Mouse (Mus musculus): Measurements from ENCODE around the gene Ppia. TPM values are rescaled to one million over a fixed set of nuclear protein-coding genes. Genes with fewer than 3 reads are reported as not detected.
"Not testable (repeated sequence)": the region's sequence is repeated elsewhere in the genome, so short reads cannot be mapped to it uniquely, and the experiment has no call there.

The Ppia gene
- total RNA-seq, 2 experiments from 2014 or later = 316 to 357 TPM

DNA sequence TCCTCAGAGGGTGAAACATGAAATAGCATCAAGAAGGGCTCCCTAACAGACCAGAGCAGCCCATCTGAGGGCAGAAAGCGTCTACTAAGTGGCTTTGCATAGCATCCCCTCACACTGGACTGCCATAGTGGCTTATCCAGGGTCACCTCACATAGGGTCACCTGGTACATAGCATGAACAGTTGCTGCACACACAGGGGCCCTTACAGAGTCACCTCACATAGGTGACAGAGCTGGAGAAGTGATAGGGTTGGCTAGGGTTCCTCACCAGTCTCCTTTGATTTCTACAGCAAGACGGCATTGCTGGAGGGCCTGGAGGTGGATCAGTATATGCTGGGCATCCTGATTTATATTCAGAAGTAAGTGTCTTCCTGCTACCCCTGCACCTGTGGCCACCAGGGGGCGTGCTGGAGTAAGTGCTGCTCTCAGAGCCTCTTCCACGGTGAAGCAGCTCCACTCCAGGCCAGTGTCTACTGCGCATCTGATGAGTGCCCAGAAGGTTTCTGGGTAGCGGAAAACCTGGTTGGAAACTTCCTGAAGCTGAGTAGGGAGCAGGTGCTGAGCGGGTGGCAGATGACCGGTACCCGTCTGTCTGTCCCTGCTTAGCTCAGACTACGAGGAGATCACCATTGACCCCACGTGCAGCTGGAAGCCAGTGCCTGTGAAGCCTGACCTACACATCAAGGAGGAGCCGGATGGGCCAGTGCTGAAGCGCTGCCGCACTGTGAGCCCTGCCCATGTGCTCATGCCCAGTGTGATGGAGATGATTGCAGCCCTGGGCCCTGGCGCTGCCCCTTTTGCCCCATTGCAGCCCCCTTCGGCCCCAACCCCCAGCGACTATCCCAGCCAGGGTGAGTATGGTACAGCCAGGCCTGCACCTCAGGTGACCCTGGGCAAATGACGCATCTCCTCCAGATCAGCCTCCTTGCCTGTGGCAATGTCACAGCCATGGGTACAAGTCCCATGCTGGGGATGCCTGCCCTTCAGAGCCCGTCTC lies 12.4 kb upstream of the Ppia start:
- intact Hi-C loops (cut with DNase I) = no loop called here
- DNase-seq (ENCODE audit: low spot score) = no peak

DNA sequence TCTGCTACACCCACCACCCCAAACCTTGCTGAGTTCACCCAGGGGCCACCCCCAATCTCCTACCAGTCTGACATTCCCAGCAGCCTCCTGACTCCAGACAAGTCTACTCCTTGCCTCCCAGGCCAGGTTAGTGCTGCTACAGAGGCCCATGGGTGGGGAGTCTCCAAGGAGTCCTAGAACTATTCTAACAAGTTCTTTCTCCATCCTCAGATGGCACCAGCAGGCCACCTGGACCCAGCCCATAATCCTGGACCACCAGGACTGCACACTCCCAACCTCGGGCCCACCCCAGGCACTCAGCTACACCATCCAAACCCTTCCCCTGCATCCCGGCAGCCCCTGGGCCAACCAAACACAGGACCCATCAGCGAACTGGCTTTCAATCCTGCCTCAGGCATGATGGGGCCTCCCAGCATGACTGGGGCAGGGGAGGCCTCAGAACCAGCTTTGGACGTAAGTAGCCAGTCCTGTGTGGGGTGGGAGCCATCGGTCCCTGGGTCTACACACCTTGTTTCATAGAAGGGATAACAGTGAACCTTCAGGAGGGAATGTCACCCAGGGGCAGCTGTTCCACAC lies 11.3 kb upstream of the Ppia start:
- DNase-seq (ENCODE audit: low spot score) = no peak
- intact Hi-C loops (cut with DNase I) = no loop called here

DNA sequence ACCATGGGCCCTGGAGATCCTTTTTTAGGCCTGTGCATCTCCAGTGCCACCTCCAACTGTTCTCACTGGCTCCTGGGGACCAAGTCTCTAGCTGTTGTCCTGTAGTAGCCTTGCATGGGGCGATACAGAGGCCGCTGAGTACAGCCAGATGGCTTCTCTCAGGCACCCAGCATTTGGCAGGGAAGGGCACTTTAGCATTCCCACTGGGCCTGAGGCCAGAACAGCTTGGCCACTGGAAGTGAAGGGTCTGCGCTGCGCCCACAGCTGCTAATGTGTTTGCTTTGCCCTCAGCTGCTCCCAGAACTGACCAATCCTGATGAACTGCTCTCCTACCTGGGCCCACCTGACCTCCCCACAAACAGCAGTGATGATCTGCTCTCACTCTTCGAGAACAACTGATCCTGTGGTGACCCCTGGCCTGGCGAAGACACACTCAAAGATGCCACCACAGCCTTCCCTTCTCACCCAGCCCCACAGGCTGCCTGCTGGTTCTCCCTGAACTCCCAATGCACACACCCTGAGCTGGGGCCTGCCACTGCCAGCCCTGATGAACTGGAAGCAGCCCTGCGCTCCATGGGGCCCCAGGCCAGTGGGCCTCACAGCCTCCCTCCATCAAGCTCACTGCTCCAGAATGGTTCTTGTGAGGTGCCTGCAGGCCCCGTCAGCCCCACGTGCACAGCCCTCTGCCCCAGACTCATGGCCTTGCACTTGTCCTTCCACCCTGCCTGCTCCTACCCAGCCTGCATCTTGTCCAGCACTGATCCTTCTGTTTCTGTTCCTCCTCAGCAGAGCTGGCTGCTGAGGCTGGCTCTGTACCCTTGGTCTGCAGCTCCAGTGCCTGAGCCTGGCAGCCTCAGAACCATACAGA lies 10.3 kb upstream of the Ppia start:
- no peak for DNase-seq (ENCODE audit: low spot score)
- intact Hi-C loops (cut with DNase I) = no loop called here

DNA sequence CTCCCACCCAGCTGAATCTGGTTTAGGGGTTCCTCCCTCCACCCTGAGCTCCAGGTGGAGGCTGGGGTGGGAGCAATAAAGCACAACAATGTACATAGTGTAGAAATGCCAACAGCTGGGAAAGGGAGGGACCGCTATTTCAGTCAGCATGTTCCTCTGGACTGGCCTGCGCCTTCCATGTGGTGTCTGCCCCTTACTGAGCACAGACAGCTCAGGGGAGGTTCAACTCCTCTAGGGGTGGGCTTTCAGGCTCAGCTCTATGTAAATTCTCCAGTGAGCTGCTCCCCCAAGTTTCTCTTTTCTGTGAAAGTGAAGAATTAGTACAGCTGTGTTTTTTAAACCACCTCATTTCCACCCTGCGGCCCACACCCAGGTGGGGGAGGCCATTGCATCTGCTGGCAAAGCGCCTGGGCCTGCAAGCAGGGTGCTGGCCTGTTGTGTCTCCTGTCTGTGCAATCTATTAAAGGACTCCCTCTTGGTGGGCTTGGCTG lies 9.6 kb upstream of the Ppia start:
- DNase-seq (ENCODE audit: low spot score) = peak; percentile 49
- intact Hi-C loops (cut with DNase I) = no loop called here

DNA sequence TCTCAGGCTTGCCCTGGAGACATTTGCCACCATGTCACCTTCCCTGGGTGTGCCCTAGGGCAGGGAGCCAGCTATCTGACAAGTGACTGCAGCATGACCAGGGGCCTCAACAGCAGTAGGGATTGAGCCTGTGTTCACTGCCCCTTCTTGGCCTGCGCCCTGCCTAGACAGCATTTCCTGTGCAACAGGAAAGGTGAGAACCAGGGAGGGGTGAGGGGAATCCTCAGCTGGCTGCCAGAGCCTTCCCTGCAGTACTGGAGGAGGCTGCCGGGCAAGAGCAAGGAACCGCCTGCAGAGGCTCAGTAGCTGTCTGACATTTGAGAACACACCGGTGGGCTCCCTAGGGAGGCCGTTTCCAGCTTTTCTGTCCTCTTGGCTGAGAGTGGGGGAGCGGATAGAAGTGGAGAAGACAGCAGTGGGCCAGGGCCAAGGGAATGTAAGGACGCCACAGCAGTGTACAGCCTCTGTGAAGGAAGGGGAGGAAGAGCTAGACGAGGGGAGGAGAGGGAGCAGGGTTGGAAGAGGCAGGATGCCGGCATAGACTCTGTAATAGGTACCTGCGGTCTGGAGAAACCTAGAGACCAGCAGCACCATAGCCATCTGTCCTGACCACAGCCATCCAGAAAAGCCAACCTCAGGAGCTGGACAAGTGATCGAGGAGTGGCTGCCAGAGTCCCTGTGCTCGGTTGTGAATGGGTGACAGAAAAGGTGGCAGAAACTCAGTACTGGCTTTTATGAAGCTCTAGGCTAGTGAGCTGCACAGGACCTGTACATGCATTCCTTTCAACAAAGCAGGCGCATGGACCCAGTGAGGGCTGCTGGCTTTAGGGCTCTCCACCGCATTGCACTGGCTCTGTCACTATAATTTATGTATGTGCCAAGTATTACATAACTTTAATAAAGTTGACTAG lies 8.7 kb upstream of the Ppia start:
- peak; percentile 65 for DNase-seq (ENCODE audit: low spot score)

DNA sequence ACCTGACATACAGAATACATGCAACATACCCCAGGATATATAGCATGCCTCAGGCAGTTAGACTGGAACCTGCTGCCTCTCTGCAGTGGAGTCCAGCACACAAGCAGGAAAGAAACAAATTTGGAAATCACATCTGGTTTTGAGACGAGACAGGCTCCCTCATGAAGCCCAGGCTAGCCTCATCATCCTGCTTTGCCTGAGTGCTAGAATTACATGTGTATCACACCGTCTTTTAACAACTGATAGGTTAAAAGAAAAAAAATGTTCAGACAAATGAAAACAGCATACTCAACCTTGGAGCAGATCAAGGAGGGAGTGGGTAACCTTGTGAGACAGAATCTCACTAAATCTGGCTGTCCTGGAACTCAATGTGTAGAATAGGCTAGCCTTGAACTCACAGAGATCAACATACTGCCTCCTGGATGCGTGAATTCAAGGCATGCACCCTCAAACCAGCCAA lies 8.1 kb upstream of the Ppia start:
- DNase-seq (ENCODE audit: low spot score) = no peak
- intact Hi-C loops (cut with DNase I) = no loop called here

More for the DNA sequence above, 8.7 kb upstream of the Ppia start:
- intact Hi-C loops (cut with DNase I) = no loop called here

DNA sequence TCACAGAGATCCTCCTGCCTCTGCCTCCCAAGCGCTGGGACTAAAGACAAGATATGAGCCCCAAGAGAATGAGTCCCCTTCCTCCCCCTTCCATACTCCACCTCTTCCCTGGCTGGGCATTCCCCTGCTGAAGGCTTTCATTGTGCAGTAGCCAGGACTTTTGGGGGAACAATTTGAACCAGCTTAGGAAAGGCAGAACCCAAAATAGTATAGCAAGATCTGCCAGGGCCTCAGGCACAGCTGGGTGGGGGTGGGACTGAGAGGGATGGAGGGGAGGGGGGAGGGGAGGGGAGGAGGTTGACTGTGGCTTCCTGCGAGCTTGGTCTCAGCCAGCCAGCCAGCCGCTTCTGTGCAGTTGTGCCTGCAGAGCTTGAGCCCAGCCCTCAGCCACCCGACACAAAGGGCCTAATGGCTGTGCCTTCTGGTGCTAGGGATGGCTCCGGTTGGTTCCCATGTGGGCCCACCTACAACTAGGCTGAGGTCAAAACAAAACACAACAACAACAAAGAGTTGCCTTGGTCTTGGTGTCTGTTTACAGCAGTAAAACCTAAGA lies 5.1 kb upstream of the Ppia start:
- DNase-seq (ENCODE audit: low spot score) = no peak
- intact Hi-C loops (cut with DNase I) = loop anchor here (2.0 kb wide), 1 partner anchor 43 kb away; no protein-coding TSS in a partner anchor

DNA sequence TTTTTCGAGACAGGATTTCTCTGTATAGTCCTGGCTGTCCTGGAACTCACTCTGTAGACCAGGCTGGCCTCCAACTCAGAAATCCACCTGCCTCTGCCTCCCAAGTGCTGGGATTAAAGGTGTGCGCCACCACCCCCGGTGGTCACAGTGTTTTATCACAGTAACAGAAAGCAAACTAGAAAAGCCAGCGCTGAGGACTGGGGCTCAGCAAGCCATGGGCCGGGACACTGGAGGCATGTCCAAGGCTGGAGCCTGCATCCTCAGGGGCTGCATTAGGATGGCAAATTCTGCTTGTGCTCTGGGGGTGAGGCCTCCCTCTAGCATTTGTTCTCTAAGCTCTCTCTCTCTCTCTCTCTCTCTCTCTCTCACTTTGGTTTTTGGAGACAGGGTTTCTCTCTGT lies 4.5 kb upstream of the Ppia start:
- not testable (repeated sequence) for DNase-seq (ENCODE audit: low spot score)
- intact Hi-C loops (cut with DNase I) = loop anchor here (2.0 kb wide), 1 partner anchor 44 kb away; no protein-coding TSS in a partner anchor

DNA sequence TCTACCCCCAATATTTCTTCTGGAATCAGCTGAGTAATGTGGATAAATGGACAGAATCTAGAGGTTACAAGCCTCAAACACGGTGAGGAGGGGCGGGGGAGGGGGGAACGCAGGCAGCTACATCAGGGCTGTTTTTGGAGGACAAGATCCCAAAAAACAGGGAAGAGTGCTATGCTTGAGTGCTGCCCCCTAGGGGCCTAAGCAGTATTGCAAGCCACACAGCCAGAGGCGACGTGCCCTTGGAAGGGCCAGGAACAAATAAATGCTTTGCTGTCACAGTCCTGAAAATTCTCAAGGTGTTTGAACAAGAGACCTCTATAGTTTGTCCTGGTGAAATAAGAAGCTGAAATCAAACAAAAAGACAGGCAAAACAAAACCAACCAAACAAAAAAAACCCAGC lies 3.6 kb upstream of the Ppia start:
- DNase-seq (ENCODE audit: low spot score) = peak; percentile 55
- intact Hi-C loops (cut with DNase I) = loop anchor here (2.0 kb wide), 1 partner anchor 45 kb away; no protein-coding TSS in a partner anchor

DNA sequence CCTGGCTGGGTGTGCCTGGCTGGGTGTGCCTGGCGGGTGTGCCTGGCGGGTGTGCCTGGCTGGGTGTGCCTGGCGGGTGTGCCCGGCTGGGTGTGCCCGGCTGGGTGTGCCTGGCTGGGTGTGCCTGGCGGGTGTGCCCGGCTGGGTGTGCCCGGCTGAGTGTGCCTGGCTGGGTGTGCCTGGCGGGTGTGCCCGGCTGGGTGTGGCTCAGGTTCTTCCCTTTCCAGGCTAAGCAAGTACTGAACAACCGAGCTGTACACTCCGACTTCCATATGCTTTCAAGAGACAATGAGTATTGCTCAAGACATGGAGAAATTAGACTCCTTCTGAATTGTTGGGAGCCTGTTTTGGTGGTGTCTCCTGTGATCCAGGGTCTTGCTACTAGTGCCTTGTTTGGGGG lies 2.0 kb upstream of the Ppia start:
- intact Hi-C loops (cut with DNase I) = no loop called here

DNA sequence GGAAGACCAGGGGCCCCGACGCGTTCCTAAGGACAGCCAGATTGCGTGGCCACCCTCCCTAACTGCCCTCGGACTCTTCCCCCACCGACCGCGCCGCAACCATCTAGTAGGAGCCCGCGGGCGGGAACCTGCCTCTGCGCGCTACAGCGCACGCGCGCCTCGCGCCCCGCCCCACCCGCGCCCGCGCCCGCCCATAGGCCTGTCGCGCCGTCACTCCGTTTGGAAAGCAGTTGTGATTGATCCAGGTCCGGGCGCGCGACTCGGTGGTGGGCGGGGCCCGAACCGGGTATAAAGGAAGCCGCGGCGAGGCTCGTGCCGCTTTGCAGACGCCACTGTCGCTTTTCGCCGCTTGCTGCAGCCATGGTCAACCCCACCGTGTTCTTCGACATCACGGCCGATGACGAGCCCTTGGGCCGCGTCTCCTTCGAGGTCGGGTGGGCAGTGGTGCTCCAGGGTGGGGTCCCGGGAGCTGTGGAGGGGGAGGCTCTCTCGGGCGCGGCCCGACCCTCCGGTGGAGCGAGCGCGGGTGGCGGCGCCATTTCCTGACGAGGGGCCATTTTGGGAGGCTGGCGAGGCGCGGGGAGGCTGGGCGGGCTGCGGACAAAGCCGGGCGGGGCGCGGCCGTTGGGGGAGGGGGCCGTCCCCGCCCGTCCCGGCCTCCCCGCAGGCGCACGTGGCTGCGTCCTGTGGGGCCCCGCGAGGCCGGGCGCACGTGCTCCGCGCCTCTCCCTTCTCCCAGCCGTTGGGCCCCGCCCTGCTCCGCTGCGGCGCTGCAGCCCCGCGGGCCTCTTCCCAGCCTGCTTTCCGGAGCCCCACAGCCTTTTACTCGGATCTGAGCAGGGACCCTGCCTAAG lies 535 bp downstream of the Ppia start:
- peak; percentile 98 for DNase-seq (ENCODE audit: low spot score)
- intact Hi-C loops (cut with DNase I) = loop anchor here (2.0 kb wide), 1 partner anchor 27 kb away; no protein-coding TSS in a partner anchor

More for the DNA sequence above, 2.0 kb upstream of the Ppia start:
- no peak for DNase-seq (ENCODE audit: low spot score)

DNA sequence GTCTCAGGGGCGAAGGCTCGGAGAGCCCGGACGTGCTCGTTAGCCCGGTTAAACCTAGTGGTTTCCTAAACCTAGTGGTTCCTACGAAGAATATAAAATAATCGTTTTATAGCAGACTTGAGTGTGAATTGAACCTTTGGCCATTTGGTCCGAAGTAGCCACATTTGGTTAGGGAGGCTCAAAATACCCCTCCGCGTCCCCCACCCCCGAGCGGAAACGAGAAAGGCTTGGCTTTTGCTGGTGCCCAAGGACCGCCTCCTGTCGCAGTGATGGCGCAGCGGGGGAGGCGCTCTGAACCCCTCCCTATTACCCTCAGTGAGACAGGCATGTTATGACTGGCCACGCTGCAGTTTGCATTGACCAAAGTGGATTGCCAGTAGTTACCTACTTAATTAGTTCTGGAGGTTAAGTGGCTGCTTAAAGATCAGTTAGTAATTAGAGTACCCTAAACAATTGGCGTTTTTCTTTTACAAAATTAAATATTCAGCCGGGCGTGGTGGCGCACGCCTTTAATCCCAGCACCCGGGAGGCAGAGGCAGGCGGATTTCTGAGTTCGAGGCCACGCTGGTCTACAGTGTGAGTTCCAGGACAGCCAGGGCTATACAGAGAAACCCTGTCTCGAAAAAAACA lies 1.3 kb downstream of the Ppia start:
- peak; percentile 74 for DNase-seq (ENCODE audit: low spot score)
- intact Hi-C loops (cut with DNase I) = loop anchor here (2.0 kb wide), 1 partner anchor 26 kb away; no protein-coding TSS in a partner anchor

DNA sequence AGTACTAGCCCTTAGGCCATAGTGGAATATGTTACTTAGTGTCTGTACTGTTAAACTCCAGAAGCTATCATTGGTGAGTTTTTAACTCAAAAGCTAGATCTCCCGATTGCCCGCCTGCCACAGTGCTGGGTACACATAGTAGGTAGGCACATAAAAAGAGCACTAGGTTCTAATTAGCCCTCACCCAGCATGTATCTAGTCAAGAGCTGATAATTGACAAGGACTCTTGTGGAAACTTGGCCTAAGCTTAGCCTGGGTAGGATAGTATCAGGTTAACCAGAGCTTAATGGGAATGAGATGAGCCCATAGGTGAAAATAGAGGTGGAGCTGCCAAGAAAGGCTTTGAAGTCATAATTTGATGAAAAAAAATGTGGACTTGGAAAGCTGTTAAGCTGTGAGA lies 1.8 kb downstream of the Ppia start:
- intact Hi-C loops (cut with DNase I) = loop anchor here (2.0 kb wide), 1 partner anchor 26 kb away; no protein-coding TSS in a partner anchor
- no peak for DNase-seq (ENCODE audit: low spot score)

DNA sequence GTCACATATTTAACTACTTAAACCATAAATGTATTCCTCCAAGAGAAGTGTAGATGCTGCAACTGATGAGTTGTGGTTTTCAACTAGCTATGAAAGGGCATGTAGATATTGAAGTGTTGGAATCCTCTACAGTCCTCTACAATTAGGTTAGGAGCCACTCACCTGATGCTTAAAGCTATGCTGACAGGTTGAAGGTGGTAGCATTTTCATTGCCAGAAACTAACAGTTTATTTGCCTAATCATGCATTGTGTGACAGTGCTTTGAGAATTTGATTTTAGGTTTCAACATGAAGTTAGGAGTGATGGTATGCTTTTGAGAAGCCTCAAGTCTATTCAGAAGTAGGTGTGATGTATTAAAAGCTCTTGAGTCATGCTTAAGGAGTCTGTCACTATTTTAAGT lies 2.2 kb downstream of the Ppia start:
- DNase-seq (ENCODE audit: low spot score) = no peak
- intact Hi-C loops (cut with DNase I) = loop anchor here (2.0 kb wide), 1 partner anchor 25 kb away; no protein-coding TSS in a partner anchor

DNA sequence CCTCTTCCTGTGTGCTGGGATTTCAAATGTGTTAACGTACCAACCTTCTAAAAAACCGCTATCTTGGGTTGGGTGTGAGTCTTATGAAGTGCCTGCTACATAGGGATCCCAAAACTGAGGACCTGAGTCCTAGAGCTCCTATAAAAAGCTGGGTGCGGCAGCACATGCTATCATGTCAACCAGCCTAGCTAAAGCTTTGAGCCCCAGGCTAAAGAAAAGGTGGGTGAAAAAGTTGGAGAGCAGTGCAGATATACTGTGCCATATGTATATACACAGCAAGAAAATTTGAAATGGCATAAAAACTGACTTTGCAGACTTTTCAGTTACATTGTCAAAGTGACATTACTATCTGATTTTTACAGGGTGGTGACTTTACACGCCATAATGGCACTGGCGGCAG lies 3.5 kb downstream of the Ppia start:
- intact Hi-C loops (cut with DNase I) = no loop called here
- no peak for DNase-seq (ENCODE audit: low spot score)

DNA sequence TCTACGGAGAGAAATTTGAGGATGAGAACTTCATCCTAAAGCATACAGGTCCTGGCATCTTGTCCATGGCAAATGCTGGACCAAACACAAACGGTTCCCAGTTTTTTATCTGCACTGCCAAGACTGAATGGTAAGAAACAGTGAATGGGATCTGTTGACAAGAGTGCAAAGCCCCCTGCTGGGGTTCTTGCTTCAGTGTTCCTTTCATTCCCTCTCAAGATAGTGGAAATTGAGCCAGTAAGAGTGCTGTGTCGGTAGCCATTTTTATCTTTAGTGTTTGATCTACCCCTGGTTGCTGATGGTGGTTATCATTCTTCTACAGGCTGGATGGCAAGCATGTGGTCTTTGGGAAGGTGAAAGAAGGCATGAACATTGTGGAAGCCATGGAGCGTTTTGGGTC lies 3.9 kb downstream of the Ppia start:
- intact Hi-C loops (cut with DNase I); DNase-seq (ENCODE audit: low spot score): not testable (repeated sequence)

DNA sequence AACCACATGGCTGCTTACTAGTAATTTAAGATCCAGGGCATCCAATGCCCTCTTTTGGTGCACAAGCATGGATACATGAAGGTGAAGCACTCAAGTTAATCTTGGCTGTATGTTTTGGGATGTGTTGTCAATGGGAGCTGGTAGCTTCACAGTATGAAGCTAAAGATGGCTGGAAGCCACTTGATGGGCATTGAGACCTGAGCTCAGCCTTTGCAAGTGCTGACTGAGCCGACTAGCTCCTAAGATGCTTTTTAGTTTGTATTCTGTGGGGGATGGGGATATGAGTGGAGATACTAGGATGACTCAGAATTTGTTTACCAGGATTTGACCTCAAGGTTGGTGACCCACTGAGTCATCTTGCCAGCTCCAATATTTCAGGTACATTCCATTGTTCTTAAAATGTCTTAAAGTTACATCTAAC lies 5.0 kb downstream of the Ppia start:
- no peak for DNase-seq (ENCODE audit: low spot score)
- intact Hi-C loops (cut with DNase I) = no loop called here

Data from heart, postnatal 25 days (tissue).